Mouse (Mus musculus) adrenal gland, postnatal 25 days (tissue): ENCODE results near the gene Uhrf1. TPM values are rescaled to one million over a fixed set of nuclear protein-coding genes. Genes with fewer than 3 reads are reported as not detected.

ENCODE experiments used
- DNase-seq: peaks from one replicate; pipeline ENCODE4 v3.0.0; 2021; ENCODE audit warnings: mixed read lengths
- total RNA-seq: library from RNA; stranded (reverse); gene quantifications from 2 replicates; pipeline ENCODE4 v1.2.3, GENCODE M21; 2021

Uhrf1 gene
- total RNA-seq, 1 experiment from 2014 or later: 14.8 TPM

- DNase-seq: no peak
Measured at GRCm38 (mm10) chr17:56300186-56300585, 2.9 kb upstream of the Uhrf1 start, which contains the start of gene Arrdc5. TSS of gene Arrdc5 (minus strand) at chr17:56300286.

- DNase-seq: peak; percentile 56
Measured at GRCm38 (mm10) chr17:56302363-56302996, 641 bp upstream of the Uhrf1 start.

GRCm38 (mm10) chr17:56303847-56304586, 896 bp downstream of the Uhrf1 start:
- peak; percentile 97 for DNase-seq

DNA sequence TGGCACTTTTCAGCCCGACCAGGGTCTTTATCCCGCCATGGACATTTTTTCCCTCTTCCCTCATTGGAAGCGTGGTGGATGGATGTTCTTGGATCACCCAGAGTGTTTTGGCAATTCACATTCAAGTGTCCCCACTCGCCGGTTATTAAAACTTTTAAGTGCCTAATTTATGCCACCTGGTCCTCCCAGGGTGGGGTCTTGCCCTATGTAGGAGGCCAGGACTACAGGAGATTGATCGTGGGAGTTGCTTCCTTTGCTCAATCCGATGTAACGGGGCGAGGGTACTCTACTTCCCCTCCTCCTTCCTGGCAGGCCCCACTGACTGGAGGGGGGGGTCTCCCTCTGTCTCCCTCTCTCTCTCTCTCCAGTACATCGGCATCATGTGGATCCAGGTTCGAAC, 1.6 kb downstream of the Uhrf1 start:
- no peak for DNase-seq

GRCm38 (mm10) chr17:56305156-56305555, 2.0 kb downstream of the Uhrf1 start:
- DNase-seq: no peak

- no peak for DNase-seq
Measured at GRCm38 (mm10) chr17:56305826-56306225, 2.7 kb downstream of the Uhrf1 start.

- no peak for DNase-seq
Measured at GRCm38 (mm10) chr17:56308088-56308487, 5.0 kb downstream of the Uhrf1 start.

- no peak for DNase-seq
Measured at GRCm38 (mm10) chr17:56309191-56309945, 6.2 kb downstream of the Uhrf1 start.

- no peak for DNase-seq
Measured at GRCm38 (mm10) chr17:56324419-56324818, 21.3 kb downstream of the Uhrf1 start.

DNA sequence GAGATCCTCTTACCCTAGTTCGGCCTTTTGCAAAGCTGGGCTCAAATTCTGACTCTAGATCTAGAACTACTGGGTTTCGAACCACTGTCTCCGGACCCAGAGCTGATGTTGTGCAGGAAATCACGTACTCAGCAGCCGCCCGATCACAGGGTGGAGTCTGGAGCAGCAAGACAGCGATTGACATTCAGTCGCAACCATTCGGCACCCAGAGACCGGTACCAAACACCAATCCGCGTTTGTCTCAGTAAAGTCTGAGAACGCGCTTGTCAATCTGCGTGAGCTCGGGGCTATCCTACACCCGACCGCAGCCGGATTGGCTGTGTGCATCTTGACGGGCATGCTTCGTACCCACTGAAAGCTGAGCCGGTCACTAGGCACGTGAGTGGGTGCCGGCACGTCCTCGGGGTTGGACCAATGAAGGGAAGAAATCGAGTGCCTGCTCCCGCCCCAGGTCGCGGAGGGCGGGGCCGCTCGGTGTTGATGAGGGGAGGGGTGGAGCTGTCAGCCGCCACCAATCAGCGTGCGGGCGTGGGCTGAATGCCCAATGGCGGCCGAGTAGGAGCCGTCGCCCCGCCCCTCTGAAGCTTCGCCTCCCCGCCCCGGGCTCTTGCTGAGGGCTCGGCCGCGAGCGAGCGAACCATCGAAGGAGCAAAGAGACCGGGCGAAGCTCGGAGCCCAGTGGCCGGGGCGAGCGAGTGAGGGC, 22.5 kb downstream of the Uhrf1 start, which contains the start of gene Kdm4b:
Gene Kdm4b (plus strand): TSS at position 613 of the 703 bp plus-strand sequence.
- peak; percentile 99 for DNase-seq

- DNase-seq: peak; percentile 40
Measured at GRCm38 (mm10) chr17:56326153-56327147, 23.3 kb downstream of the Uhrf1 start.

- DNase-seq: no peak
Measured at GRCm38 (mm10) chr17:56329267-56329666, 26.1 kb downstream of the Uhrf1 start.

GRCm38 (mm10) chr17:56330345-56330744, 27.2 kb downstream of the Uhrf1 start:
- DNase-seq: no peak

DNA sequence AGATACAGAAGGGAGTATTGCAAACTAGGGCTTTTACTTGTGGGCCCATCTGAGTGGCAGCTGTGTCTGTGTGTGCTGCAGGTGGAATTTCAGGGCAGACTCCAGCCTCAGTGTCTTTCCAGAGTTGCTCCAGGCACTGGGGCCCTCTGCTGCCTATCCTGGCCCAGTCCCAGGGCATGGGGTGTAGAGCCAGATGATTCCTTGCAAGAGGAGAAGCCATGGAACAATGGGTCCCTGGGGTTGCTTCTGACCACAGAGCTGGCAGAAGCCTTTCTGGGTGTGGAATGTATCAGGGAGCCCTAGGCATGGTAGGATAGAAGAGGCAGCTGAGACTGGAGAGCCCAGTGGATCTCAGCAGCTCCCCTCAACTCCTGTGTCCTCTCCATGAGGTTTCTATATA, 28.1 kb downstream of the Uhrf1 start:
- DNase-seq: peak; percentile 28

DNA sequence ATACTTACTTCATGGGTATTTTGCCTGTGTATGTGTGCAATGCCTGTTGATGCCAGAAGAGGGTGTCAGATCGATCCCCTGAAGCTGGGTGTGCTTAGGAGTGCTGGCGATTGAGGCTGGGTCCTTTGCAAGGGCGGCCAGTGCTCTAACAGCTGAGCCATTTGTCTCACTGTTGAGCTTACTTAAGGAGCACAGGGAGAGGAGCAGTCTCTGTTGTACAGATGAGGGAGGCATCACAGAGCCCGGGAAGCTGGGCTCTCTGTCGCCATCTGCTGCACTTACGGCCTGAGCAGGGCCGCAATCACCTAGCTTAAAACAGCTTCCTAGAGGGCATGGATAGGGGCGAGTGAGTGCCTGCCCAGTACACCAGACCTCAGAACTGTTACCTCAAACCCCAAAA, 29.9 kb downstream of the Uhrf1 start:
- no peak for DNase-seq

- DNase-seq: peak; percentile 51
Measured at GRCm38 (mm10) chr17:56337190-56337589, 34.1 kb downstream of the Uhrf1 start.

DNA sequence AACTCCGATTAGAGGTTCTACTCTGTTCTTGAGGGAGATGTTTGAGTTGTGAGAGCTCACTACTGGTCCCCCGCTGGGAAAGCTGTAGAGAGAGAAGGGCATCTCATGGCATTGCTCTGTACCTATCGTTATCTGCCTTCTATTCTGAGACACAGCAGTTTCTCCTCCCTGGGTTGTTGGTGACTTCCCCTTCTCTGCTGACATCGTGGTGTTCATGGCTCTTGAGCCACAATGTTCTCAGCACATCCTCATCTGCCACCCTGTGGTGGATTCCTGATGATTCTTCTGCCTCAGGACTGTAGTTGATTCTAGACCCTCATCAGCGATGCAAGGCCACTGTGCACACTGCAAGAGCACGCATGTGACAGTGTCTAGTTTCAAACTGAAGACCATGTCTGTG, 34.7 kb downstream of the Uhrf1 start:
- DNase-seq: no peak

DNA sequence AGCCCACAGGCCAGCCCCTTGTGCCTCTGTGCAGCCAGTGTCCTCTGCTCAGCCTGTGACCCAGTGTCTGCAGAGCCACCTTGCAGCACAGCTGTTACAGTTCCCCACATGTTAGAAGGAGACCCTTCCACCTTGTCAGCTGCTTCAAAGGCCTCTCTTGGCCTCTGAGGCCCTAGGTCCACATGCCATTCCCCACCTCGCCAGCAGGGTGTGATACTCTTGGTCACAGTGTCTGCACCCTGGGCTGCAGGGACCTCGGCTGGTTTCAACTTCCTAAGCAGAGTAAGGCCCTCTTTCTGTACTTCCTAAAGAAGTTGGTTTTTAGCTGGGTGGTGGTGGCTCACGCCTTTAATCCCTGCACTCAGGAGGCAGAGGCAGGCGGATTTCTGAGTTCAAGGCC, 35.8 kb downstream of the Uhrf1 start:
- peak; percentile 44 for DNase-seq

DNA sequence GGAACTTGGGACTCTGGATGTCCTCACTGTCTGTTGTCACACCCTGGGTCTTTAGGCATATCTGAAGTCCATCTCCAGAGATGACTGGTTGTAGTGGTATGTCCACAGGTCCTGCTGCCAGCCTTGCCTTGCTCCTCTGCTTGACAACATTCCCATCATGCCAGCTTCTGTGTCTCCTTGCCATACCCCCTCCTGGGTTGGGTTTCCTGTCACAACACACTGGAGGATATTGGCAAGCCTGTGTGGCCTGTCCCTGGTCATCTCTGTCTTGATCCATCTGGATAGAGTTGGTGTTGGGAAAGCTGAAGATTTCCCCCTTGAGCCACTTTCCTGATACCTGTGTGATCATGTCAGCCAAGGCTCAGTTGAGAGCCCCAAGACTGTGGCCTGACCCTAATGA, 37.6 kb downstream of the Uhrf1 start:
- DNase-seq: no peak

DNA sequence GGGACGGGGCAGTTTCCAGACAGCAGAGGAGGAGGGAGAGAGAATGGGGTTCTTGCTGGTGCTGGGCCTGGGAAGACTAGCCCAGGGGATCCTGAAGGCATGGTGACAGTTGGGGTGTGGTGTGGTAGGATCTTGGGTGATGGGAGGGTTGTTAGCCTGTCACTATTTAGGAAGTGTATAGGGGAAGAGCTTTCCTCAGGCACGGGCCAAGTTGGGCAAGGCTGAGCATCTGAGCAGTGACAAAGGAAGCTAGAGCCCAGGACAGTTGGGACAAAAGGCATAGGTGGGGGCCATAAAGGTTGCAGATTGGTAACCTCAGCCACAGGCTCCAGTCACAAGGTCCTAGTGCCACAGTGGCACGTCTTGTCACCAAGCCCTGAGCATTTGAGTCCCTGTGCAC, 40.3 kb downstream of the Uhrf1 start:
- DNase-seq: no peak

DNA sequence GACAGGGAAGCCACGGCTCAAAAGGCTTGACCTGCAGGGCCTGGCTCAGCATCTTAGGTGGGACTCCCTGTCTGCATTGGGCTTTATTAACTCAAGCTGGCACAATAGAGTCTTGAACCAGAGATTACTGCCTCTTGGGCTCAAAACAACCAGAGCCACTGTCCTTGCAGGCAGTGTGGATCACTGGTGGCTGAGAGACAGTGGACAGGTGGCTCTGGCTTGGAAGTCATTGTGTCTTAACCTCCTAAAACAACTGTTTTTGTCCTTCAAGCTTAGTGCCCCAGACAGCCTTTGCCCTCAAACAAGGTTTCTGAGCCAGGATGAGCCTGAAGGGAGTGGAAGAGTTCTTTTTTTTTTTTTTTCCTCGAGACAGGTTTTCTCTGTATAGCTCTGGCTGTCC, 42.2 kb downstream of the Uhrf1 start:
- no peak for DNase-seq
